Mouse (Mus musculus) ES-Bruce4 (cell line): ENCODE results near the gene Bhlha9.

Source experiments
- CTCF ChIP-seq: IDR thresholded peaks from one replicate; pipeline ENCODE4 v1.8.1; 2011; ENCODE audit warnings: low read depth, low read length
- POLR2A ChIP-seq: IDR thresholded peaks from one replicate; pipeline ENCODE4 v1.8.1; 2011; ENCODE audit warnings: low read length; ENCODE audit not compliant: insufficient read depth

- TF ChIP-seq POLR2A (no peak), CTCF (peak; percentile 98)
Measured at GRCm38 (mm10) chr11:76645955-76646354, 26.3 kb upstream of the Bhlha9 start.
